Mouse (Mus musculus): ENCODE data around the gene Fbxl18.
"Not testable (repeated sequence)": the region's sequence is repeated elsewhere in the genome, so short reads cannot be mapped to it uniquely, and the experiment has no call there.

Gene Fbxl18

GRCm38 (mm10) chr5:142901846-142902505 is 6.8 kb upstream of the Fbxl18 start:
- peak; percentile 61 for DNase-seq (ENCODE audit: extremely low read depth, insufficient read length, low spot score)

- DNase-seq (ENCODE audit: extremely low read depth, insufficient read length, low spot score) = peak; percentile 69
Observed at GRCm38 (mm10) chr5:142901355-142901802, 6.2 kb upstream of the Fbxl18 start.

- no peak for DNase-seq (ENCODE audit: extremely low read depth, insufficient read length, low spot score)
Observed at GRCm38 (mm10) chr5:142900651-142901050, 5.4 kb upstream of the Fbxl18 start.

- DNase-seq (ENCODE audit: extremely low read depth, insufficient read length, low spot score) = no peak
Observed at GRCm38 (mm10) chr5:142899932-142900533, 4.8 kb upstream of the Fbxl18 start.

- DNase-seq (ENCODE audit: extremely low read depth, insufficient read length, low spot score) = no peak
Observed at GRCm38 (mm10) chr5:142899057-142899601, 3.9 kb upstream of the Fbxl18 start.

- DNase-seq (ENCODE audit: extremely low read depth, insufficient read length, low spot score) = no peak
Observed at GRCm38 (mm10) chr5:142898316-142898715, 3.1 kb upstream of the Fbxl18 start.

- no peak for DNase-seq (ENCODE audit: extremely low read depth, insufficient read length, low spot score)
Observed at GRCm38 (mm10) chr5:142897568-142898248, 2.5 kb upstream of the Fbxl18 start.

- DNase-seq (ENCODE audit: extremely low read depth, insufficient read length, low spot score) = no peak
Observed at GRCm38 (mm10) chr5:142896713-142897112, 1.5 kb upstream of the Fbxl18 start.

- no peak for DNase-seq (ENCODE audit: extremely low read depth, insufficient read length, low spot score)
Observed at GRCm38 (mm10) chr5:142896192-142896591, 971 bp upstream of the Fbxl18 start.

- DNase-seq (ENCODE audit: extremely low read depth, insufficient read length, low spot score) = no peak
Observed at GRCm38 (mm10) chr5:142891396-142891795, 3.8 kb downstream of the Fbxl18 start.

- not testable (repeated sequence) for DNase-seq (ENCODE audit: extremely low read depth, insufficient read length, low spot score)
Observed at GRCm38 (mm10) chr5:142887533-142887932, 7.7 kb downstream of the Fbxl18 start.

GRCm38 (mm10) chr5:142886761-142887160 is 8.5 kb downstream of the Fbxl18 start:
- no peak for DNase-seq (ENCODE audit: extremely low read depth, insufficient read length, low spot score)

GRCm38 (mm10) chr5:142886181-142886580 is 9.0 kb downstream of the Fbxl18 start:
- DNase-seq (ENCODE audit: extremely low read depth, insufficient read length, low spot score) = no peak

GRCm38 (mm10) chr5:142882471-142882870 is 12.8 kb downstream of the Fbxl18 start:
- no peak for DNase-seq (ENCODE audit: extremely low read depth, insufficient read length, low spot score)

GRCm38 (mm10) chr5:142881936-142882335 is 13.3 kb downstream of the Fbxl18 start:
- DNase-seq (ENCODE audit: extremely low read depth, insufficient read length, low spot score) = no peak

- no peak for DNase-seq (ENCODE audit: extremely low read depth, insufficient read length, low spot score)
Observed at GRCm38 (mm10) chr5:142880806-142881516, 14.3 kb downstream of the Fbxl18 start.

- DNase-seq (ENCODE audit: extremely low read depth, insufficient read length, low spot score) = no peak
Observed at GRCm38 (mm10) chr5:142880246-142880645, 15.0 kb downstream of the Fbxl18 start.

GRCm38 (mm10) chr5:142879318-142880175 is 15.7 kb downstream of the Fbxl18 start:
- DNase-seq (ENCODE audit: extremely low read depth, insufficient read length, low spot score) = peak; percentile 52

- DNase-seq (ENCODE audit: extremely low read depth, insufficient read length, low spot score) = no peak
Observed at GRCm38 (mm10) chr5:142878570-142878969, 16.7 kb downstream of the Fbxl18 start.

All from 3134 (cell line).